Mouse (Mus musculus) kidney, adult 8-10 months (tissue): ENCODE data around the gene Tob1.
A peak's percentile ranks its signal among the peaks of the same experiment; 100 is the strongest.

Experiments
- DNase-seq, 2 experiments: peaks; one replicate each; pipeline ENCODE4 v3.0.0; 2022

The Tob1 gene

DNA sequence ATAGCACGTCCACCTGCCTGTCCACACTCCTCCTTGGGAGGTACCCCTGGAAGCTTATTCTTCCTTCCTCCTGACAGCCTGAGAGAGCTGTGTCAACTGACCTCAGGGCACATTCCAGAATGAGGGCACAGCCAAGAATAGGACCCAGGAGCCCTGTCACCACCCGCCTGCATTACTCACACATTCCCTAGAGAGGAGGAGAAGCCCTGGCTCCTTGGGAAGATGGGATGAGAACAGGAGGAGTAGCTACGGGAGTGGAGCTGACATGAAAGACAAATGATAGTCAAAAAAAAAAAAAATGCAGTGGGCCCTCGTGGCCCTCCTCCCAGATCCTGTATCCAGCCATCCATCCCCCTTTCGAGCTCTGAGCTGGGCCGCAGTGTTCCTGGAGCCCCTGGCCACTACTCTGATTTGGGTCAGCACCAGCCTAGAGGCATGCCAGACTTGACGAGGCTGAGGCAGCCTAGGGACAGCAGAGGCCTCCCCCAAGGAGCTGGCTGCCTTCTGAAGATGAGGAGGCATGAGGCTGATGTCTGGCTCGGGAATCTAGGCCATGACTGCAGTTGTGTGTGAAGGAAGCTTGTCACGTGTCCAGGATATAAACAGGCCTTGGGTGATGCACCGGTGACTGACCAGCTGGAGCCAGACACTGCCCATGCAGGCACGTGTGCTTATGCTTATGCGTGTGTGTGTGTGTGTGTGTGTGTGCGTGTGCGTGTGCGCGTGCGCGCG, 20.7 kb downstream of the Tob1 start:
- DNase-seq, result no peak

DNA sequence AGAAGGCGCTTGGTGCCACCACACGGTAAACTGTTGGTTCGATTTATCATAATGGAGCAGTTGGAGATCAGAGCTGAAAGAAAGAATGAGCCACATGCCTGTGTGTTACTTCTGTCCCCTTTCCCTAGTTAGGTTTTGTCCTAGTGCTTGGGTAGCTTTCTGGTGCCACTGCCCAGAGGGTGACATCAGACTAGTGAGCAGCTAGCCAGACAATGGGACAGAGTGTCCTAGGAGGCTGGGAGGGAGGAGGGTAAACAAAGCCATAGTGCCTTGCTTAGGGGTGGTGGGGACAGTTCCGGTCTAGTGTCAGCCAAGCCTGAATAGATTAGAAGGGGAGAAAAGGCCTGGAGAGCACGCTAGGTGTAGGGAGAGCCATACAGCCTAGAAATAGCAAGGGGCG, 22.2 kb downstream of the Tob1 start:
- DNase-seq, result no peak

DNA sequence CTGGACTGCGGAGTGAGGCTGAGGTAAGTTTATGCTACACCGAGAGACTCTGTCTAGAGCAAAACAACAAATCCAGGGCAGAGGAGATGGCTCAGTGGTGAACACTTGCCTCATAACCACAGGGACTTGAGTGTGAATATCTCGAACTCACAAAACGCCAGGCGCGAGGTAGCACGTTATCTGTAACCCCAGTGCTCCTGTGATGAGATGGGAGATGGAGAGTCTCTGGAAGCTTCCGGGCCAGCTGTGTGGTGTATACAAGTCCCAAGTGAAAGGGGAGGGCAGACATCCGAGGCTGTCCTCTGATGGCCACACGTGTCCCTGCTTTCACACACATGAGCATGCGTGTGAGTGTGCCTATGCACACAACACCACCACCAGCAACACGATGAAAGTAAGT, 23.1 kb downstream of the Tob1 start:
- DNase-seq, result no peak

DNA sequence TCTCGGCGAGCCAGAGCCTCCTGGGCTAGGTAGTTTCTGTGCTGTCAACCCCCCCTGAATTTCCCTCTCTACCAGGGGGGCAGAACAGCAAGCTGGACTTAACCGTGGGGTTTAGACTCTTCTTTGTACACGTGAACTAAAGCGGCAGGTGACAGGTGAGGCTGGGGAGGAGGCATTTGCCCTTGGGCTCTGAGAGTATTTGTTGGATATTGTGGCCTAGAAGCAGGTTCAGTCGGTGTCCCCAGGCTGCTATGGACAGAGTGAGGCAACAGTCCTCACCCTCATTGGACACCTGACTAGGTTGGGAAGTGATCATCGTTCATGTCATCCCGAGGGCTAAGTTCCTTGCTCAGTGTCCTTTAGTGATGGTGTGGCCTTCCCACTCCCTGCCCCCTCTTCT, 23.6 kb downstream of the Tob1 start:
- DNase-seq, result no peak

DNA sequence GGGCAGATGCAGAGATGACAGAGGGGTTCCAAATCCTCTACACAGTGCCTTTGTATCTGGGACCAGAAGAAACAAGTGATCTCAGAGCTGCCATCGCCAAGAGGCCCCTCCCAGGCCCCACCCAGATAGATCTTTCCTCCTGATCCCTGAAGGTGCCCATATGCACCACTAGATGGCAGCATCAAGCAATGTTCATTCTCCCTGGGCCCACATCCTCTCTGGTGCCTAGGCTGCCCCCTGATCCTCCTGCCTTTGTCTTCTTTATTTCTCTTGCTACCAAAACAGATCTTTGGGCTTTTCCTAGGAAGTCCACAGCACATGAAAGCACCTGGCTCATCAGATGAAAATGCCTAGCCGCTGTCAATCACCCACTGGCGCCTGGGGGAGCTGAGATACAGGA, 24.8 kb downstream of the Tob1 start:
- peak; percentile 52 to 55 for DNase-seq

DNA sequence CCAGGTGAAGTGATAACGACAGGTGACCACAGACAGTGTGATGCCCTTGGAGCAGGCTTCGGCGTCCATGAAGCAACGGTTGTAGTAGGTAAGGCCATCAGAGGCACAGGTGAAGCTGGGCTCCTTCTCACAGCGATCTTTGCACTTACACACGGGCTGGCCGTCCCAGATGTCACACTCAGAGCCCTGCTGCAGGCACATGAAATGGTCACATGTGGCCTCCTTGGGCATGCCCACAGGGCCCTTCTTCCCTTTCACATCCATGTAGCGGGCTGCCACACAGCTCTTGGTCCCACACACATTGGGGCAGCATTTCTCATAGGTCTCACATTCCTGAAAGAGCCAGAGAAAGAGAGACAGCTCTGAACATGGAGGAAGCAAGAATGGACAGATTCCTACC, 27.5 kb downstream of the Tob1 start:
- DNase-seq, result no peak

DNA sequence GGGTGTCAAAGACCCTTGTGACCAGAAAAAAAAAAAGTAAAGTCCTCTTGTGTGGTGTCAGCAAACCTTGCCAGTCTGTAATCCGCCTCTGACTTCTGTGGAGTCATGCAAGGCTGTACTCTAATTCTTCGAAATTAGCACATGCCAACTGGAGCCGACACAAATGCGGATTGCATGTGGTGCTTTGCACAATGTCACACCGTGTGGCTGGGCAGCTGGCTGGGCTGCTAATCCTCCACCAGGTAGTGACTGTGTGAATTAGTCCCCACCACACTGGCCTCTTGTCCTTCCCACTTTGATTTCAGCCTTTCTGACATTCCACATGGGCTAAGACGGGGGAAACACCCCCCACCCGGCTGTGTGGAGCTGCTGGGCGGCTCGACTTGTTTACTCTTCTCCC, 28.5 kb downstream of the Tob1 start:
- DNase-seq, result no peak

DNA sequence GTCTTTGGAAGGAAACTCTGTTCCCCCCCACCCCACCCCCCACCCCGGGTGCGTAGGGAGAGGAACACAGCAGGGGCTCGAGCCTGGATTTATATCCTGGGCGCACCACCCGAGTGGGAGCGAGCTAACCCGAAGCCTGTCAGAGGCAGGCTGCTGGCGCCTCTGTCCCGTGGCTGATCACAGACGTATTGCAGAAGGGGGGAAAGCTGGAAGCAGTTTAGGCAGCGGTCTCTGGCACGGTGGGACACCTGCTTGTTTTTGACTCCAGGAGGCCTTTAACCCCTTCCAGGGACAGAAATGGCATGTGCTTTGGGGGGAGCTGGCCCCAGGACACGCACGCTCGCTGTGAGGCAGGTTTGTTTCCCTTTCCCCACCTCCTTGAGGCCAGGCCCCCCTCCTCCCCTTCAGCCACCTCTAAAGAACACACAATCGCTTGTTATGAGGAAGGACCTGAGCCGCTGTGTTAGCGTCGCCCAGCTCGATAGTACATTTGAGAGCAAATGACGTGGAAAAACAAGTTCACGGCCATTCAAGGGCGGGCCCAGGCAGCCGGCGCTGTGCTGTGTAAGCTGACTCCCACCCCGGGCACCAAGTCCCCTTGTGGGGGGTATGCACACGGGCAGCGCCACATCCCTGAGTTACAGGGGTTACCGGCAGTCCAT, 31.6 kb downstream of the Tob1 start:
- DNase-seq, result no peak

DNA sequence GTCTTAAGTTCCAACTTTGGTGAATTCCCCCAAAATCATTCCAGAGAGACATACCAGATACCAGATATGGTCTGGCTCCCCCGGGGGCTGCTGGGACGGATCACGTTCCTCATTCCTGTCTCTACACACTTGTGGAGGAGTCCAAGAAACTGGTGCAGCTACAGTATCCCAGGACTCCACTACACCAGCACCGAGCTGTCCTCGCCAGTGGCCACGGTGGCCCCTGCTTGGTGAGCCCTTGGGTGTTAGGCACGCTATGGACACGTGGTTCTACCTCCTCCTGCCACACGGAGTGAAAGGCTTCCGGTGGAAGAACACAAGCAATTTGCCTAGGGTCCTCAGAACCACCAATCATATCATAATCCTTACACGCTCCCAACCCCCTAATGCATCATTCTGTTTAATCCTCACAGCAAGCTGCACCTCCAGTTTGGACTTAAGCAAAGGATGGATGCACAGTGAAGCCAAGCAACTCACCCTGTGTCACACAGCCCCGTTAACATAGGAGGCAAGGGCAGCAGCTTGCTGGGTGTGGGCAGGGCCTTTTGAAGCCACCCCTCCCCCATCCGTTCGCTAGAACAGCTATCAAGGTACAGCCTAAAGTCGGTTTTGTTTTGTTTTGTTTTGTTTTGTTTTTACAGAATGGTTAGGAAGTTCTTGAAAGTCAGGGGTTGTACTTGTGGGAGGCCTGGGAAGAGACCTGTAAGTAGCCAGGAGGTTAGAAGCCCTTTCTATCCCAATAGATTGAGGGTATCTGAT, 32.3 kb downstream of the Tob1 start:
- DNase-seq, result no peak

DNA sequence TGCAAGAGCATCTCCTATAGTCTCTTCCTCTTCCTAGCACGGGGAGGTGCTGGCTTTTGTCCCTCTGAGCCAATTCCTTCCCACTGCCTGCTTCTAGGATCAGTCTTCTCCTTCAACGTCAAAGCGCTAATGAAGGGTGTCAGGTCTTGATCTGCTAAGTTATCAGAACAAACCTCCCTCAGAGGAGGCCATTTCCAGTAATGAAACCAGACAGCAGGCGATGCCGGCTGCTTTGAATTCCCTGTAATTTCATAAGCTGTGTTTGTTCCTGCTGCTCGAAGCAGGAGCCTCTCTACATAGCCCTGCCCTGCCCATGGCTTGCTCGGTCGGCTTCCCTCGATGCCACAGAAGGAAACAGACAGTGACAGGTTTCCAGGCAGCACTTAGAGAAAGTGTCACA, 33.1 kb downstream of the Tob1 start:
- no peak for DNase-seq

DNA sequence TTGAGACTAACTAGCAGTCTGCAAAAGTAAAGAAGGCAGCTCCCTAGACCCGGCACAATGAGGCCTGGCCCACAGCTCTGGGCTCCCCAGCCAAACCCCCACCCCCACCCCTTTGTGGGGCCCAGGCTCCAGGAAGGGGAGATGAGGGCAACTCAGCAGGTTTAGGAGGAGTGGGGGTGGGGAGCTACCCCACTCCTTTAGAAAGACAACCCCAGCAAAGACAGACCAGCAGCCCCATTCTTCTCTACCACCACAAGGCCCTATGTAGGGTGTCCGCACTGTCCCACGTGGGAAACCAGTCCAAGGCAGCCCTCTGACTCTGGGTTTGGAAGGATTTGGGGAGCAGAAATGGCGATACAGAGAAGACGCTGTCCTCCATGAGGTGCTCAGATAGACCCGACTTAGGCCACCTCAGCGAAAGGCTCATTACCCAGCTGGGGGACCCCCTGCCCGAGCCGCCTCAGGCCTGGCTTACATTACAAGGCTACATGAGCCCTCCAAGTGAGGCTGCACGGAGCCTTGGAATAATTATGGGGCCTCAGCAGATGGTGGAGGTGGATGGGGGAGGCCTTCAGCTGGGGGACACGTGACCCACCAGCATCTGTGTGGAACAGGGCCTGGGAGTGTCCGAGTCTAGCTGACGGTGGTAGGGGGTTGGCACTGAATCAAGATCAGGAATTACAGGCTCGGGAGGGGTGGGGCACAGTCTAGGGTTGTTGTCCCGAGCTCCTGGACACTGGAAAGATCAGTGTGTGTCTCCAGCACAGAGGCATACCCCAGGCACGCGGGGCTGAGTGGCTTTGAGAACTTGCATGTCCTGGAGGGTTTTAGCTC, 34.9 kb downstream of the Tob1 start, which contains the start of gene Wfikkn2:
TSS of gene Wfikkn2 (minus strand) at position 51 of the 834 bp plus-strand sequence.
- DNase-seq, result no peak

DNA sequence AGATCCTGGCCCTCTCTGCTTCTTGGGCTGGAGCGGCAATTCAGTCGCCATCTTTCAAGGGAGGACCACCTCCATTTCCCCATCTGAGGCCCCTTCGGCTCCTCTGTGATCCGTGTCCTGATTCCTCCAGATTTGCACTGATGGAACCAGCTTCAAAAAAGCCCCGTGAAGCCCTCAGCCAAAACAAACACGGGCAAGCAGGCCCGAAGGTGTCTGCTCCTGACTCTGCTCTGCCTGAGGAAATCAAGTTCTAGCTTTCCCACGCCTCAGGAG, 35.5 kb downstream of the Tob1 start:
- DNase-seq, result no peak

DNA sequence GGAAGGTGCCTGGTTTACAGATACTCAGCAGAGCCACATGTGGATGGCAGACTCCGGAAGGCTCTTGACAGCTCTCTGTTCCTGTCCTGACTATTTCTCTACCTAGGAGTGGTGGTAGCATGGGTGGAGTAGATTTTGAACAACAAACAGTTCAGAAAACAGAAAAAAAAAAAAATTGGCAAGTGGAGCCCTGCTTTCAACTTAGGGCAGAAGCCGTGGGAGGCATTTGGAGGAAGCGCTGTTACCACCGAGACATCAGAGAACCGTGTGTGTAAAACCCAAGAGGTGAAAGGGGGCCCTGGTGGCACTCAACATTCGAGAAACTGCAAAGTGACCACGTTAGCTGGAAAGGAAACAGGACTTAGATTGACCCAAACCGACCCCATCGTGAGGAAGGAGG, 41.9 kb downstream of the Tob1 start:
- no peak for DNase-seq

DNA sequence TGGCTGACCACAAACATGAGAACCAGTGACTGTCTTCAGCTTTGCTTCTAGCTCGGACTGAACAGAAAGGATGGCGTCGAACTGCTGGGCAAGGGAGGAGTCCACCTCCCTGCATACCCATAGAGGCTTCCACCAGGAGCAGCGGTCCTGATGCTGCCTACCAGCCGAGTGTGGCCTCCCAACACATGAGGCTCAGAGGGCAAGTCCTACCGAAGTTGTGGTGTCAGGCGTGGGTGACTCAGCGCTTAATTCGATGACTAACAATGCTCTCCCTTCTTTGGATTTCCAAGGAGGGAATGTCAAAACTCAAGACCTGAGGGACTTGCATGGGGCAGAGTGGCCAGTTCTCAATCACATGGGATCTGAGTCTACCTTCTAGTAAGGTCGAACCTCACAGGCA, 42.4 kb downstream of the Tob1 start:
- no peak for DNase-seq

DNA sequence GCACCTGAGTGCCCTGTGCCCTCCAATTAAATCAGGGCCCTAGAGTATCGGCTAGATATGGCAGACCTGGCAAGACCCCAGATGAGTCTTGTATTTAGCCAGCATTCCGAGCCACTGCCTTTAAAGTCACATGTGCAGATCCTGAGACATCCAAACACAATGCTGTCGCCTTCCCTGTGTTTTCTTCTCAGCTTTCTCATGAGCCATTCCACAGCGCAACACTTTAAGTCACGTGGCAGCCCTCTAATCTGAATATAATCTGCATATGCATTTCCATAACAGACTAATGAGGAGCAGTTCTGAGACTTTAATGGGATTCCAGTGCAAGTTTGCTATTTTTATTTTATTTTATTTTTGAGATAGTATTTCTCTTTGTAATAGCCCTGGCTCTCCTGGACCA, 44.5 kb downstream of the Tob1 start:
- no peak for DNase-seq

DNA sequence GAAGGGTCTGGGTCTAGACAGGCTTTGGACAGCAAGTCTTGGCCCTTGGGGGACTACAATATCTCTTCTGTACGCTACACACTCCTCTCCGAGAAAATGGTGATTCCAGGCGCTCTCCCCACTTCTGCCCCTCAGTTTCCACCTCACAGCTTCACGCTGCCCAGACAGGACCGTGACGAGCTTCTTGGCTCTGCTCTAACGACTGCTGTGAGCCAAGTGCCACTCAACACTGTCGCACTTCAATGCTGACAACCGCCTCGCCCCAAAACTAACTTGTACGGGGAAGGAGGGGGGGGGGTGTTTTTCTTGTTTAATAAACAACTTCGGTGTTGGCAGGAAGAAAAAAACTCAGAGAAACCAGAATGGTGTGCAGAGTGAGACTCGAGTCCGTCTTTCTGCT, 46.7 kb downstream of the Tob1 start:
- no peak for DNase-seq

DNA sequence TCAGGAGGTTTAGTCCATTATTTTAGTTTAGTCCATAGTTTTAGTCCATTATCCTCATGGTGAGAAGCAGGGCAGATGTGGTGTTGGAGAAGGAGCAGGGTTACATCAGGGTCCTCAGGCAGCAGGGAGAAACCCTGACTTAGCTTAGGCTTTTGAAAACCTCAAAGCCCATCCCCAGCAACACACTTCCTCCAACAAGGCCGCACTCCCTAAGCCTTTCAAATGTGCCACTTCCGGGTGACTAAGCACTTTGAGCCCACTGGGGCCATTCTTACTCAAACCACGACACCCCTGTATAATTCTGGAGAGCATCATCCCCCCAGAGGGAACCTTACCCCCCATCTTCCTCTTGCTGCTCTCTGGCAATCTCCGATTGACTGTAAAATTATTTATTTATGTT, 48.6 kb downstream of the Tob1 start:
- DNase-seq, result no peak

DNA sequence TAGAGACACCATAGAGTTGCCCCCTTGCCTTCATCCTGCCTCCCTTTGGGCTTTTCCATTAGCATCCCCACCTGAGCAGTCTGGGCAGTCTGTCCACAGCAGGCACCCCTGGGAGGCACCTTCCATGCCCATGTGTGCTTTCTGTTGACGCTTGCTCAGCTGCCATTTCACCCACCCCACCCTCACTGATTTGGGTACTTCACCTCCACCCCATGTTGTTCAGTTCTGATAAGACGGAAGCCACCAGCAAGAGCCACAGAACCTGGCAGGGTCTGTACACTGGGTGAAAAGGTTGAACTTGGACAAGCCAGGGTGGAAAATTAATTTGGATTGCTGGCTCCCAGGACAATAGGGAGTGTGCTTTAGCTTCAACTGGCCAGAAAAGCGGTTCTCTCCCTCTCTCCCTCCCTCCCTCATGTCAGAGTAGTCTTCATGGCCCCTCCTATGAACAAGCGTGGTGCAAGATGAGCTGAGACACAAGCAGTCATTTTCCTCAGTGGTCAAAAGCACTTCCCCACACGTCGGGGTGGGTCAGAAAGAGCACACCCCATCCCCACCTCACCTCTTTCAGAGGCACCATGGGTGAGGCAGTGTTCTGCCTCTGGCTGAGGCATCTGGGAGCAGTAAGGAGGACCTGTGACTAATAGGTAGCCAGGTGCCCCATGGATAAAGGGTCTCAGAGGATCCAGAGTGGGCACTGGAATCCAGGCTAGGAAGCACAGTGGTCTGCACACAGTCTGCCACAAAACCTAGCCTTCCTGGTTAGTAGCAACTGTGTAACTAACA, 50.5 kb downstream of the Tob1 start:
- DNase-seq, result no peak
